Mouse (Mus musculus): ENCODE data around the gene Eea1. TPM values are rescaled to one million over a fixed set of nuclear protein-coding genes. Genes with fewer than 3 reads are reported as not detected.

Gene Eea1
- polyA plus RNA-seq, 1 experiment = 2.8 TPM

GRCm38 (mm10) chr10:95950194-95950593 is 9.7 kb downstream of the Eea1 start:
- Histone ChIP-seq H3K36me3 (ENCODE audit: control insufficient read depth, insufficient read depth, low read length) (no peaks in the 10 kb centered on the region), H3K27me3 (ENCODE audit: control insufficient read depth, insufficient read depth, low read length) (no peaks in the 10 kb centered on the region), H3K4me1 (ENCODE audit: control insufficient read depth, insufficient read depth, insufficient read length, low read length) (peaks cover 5% of the 10 kb centered on the region; the same call in 1 of the 2 replicates), H3K4me3 (ENCODE audit: low read depth, low read length) (no peak overlapping the region), H3K27ac (ENCODE audit: insufficient read depth, low read depth, low read length) (no peak overlapping the region)
- WGBS = 32% methylated on average over 5 of the region's 5 CpGs
- TF ChIP-seq CTCF (IDR thresholded peaks at IDR 0.05; ENCODE audit: extremely low read depth, insufficient read length, insufficient replicate concordance, low read depth, low read length) = no peak
- TF ChIP-seq POLR2A (IDR thresholded peaks at IDR 0.05; ENCODE audit: low read depth, low read length) = no peak

GRCm38 (mm10) chr10:95950797-95951196 is 10.3 kb downstream of the Eea1 start:
- H3K27me3 ChIP-seq (ENCODE audit: control insufficient read depth, insufficient read depth, low read length) = no peaks in the 10 kb centered on the region
- H3K4me1 ChIP-seq (ENCODE audit: control insufficient read depth, insufficient read depth, insufficient read length, low read length) = peaks cover 5% of the 10 kb centered on the region; the same call in 1 of the 2 replicates
- TF ChIP-seq POLR2A (IDR thresholded peaks at IDR 0.05; ENCODE audit: low read depth, low read length) (no peak), CTCF (IDR thresholded peaks at IDR 0.05; ENCODE audit: extremely low read depth, insufficient read length, insufficient replicate concordance, low read depth, low read length) (no peak)
- H3K27ac ChIP-seq (ENCODE audit: insufficient read depth, low read depth, low read length) = 0 out of 2 replicates have a peak overlapping the region, but pooled peaks have one; percentile 3
- no peaks in the 10 kb centered on the region for H3K36me3 ChIP-seq (ENCODE audit: control insufficient read depth, insufficient read depth, low read length)
- no peak overlapping the region for H3K4me3 ChIP-seq (ENCODE audit: low read depth, low read length)
- 47% methylated on average over 4 of the region's 4 CpGs for WGBS

DNA sequence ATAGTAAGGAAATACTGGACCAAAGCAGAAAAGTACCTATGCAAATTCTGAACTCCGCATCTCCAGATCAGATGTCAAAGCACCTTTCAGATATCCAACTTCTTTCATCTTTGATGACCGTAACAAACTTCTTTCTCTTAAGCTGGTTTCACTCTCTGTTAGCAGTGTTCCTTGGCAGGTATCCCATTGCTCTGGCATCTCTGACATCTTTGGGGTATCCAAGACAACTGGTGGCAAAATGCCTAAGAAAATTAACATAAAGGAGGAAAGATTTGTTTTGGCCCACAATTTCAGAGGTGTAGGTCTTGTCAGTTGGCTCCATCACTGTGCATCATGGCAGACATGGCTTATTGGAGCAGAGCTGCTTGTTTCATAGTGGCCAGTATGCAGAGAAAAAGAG is 10.9 kb downstream of the Eea1 start:
- TF ChIP-seq POLR2A (IDR thresholded peaks at IDR 0.05; ENCODE audit: low read depth, low read length) = no peak
- no peak for TF ChIP-seq CTCF (IDR thresholded peaks at IDR 0.05; ENCODE audit: extremely low read depth, insufficient read length, insufficient replicate concordance, low read depth, low read length)
- Histone ChIP-seq H3K4me3 (ENCODE audit: low read depth, low read length) (no peak overlapping the region), H3K27ac (ENCODE audit: insufficient read depth, low read depth, low read length) (no peak overlapping the region), H3K4me1 (ENCODE audit: control insufficient read depth, insufficient read depth, insufficient read length, low read length) (peaks cover 5% of the 10 kb centered on the region; the same call in 1 of the 2 replicates), H3K27me3 (ENCODE audit: control insufficient read depth, insufficient read depth, low read length) (no peaks in the 10 kb centered on the region), H3K36me3 (ENCODE audit: control insufficient read depth, insufficient read depth, low read length) (no peaks in the 10 kb centered on the region)
- 81% methylated on average over 2 of the region's 2 CpGs for WGBS

DNA sequence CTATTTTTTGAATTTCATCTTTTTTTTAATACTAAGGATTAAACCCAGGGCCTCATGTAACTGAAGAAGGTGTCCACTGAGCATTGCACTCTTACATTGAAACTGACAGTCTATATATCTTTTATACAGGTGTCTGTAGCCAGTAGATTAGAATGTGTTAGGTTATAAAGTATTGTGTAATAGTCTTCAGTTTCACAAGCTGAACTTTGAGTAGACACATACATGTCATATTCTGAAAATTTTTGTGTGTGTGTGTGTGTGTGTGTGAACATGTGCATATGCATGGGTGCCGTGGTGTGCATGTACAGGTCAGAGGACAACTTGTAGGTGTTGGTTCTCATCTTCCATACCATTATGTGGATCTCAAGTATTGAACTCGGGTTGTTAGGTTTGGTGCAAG is 16.2 kb downstream of the Eea1 start:
- Histone ChIP-seq H3K36me3 (ENCODE audit: control insufficient read depth, insufficient read depth, low read length) (no peaks in the 10 kb centered on the region), H3K4me1 (ENCODE audit: control insufficient read depth, insufficient read depth, insufficient read length, low read length) (peaks cover 2% of the 10 kb centered on the region; the same call in 1 of the 2 replicates), H3K4me3 (ENCODE audit: low read depth, low read length) (no peak overlapping the region), H3K27ac (ENCODE audit: insufficient read depth, low read depth, low read length) (no peak overlapping the region), H3K27me3 (ENCODE audit: control insufficient read depth, insufficient read depth, low read length) (no peaks in the 10 kb centered on the region)
- whole genome bisulfite sequencing = 84% methylated on average over 2 of the region's 2 CpGs
- TF ChIP-seq POLR2A (IDR thresholded peaks at IDR 0.05; ENCODE audit: low read depth, low read length) = no peak

GRCm38 (mm10) chr10:95957574-95957973 is 17.1 kb downstream of the Eea1 start:
- no peak overlapping the region for H3K4me3 ChIP-seq (ENCODE audit: low read depth, low read length)
- 66% methylated on average over 1 of the region's 1 CpGs for WGBS
- no peaks in the 10 kb centered on the region for H3K27me3 ChIP-seq (ENCODE audit: control insufficient read depth, insufficient read depth, low read length)
- H3K4me1 ChIP-seq (ENCODE audit: control insufficient read depth, insufficient read depth, insufficient read length, low read length) = peaks cover 2% of the 10 kb centered on the region; the same call in 1 of the 2 replicates
- no peaks in the 10 kb centered on the region for H3K36me3 ChIP-seq (ENCODE audit: control insufficient read depth, insufficient read depth, low read length)
- no peak overlapping the region for H3K27ac ChIP-seq (ENCODE audit: insufficient read depth, low read depth, low read length)
- no peak for TF ChIP-seq POLR2A (IDR thresholded peaks at IDR 0.05; ENCODE audit: low read depth, low read length)

GRCm38 (mm10) chr10:95964679-95965078 is 24.2 kb downstream of the Eea1 start:
- TF ChIP-seq CTCF (IDR thresholded peaks at IDR 0.05; ENCODE audit: extremely low read depth, insufficient read length, insufficient replicate concordance, low read depth, low read length) (no peak), POLR2A (IDR thresholded peaks at IDR 0.05; ENCODE audit: low read depth, low read length) (no peak)
- Histone ChIP-seq H3K27me3 (ENCODE audit: control insufficient read depth, insufficient read depth, low read length) (no peaks in the 10 kb centered on the region), H3K27ac (ENCODE audit: insufficient read depth, low read depth, low read length) (no peak overlapping the region), H3K36me3 (ENCODE audit: control insufficient read depth, insufficient read depth, low read length) (no peaks in the 10 kb centered on the region), H3K4me3 (ENCODE audit: low read depth, low read length) (no peak overlapping the region), H3K4me1 (ENCODE audit: control insufficient read depth, insufficient read depth, insufficient read length, low read length) (peaks cover under 1% of the 10 kb centered on the region; the same call in 1 of the 2 replicates)
- WGBS = 91% methylated on average over 1 of the region's 1 CpGs

GRCm38 (mm10) chr10:95969694-95970093 is 29.2 kb downstream of the Eea1 start:
- peaks cover 6% of the 10 kb centered on the region; the same call in 1 of the 2 replicates for H3K4me1 ChIP-seq (ENCODE audit: control insufficient read depth, insufficient read depth, insufficient read length, low read length)
- H3K27me3 ChIP-seq (ENCODE audit: control insufficient read depth, insufficient read depth, low read length) = no peaks in the 10 kb centered on the region
- no peaks in the 10 kb centered on the region for H3K36me3 ChIP-seq (ENCODE audit: control insufficient read depth, insufficient read depth, low read length)
- H3K27ac ChIP-seq (ENCODE audit: insufficient read depth, low read depth, low read length) = no peak overlapping the region
- TF ChIP-seq CTCF (IDR thresholded peaks at IDR 0.05; ENCODE audit: extremely low read depth, insufficient read length, insufficient replicate concordance, low read depth, low read length) (no peak), POLR2A (IDR thresholded peaks at IDR 0.05; ENCODE audit: low read depth, low read length) (no peak)
- WGBS = 75% methylated on average over 1 of the region's 1 CpGs
- no peak overlapping the region for H3K4me3 ChIP-seq (ENCODE audit: low read depth, low read length)

Data from small intestine, adult 2 months (tissue).